Mouse (Mus musculus) adrenal gland, postnatal 10 days (tissue): ENCODE results near the gene Fgfr2. TPM values are rescaled to one million over a fixed set of nuclear protein-coding genes. Genes with fewer than 3 reads are reported as not detected.
A peak's percentile ranks its signal among the peaks of the same experiment; 100 is the strongest.

Source experiments
- DNase-seq: peaks from one replicate; pipeline ENCODE4 v3.0.0; 2021; ENCODE audit warnings: mixed read lengths
- total RNA-seq, 2 experiments: library from RNA; stranded (reverse); gene quantifications; 2 replicates each; pipeline ENCODE4 v1.2.3; 2021

Gene Fgfr2
- total RNA-seq, 2 experiments from 2014 or later = 128 to 169 TPM

GRCm38 (mm10) chr7:132931560-132932351 lies 191.4 kb downstream of the Fgfr2 start:
- peak; percentile 70 for DNase-seq

GRCm38 (mm10) chr7:132930850-132931559 lies 192.1 kb downstream of the Fgfr2 start, which contains the start of gene Zranb1:
Gene Zranb1, plus strand, starts transcription at chr7:132931142.
- peak; percentile 99 for DNase-seq

- no peak for DNase-seq
Measured at GRCm38 (mm10) chr7:132930055-132930454, 193.1 kb downstream of the Fgfr2 start.

- DNase-seq = peak; percentile 59
Measured at GRCm38 (mm10) chr7:132927201-132927600, 195.9 kb downstream of the Fgfr2 start.

GRCm38 (mm10) chr7:132925227-132925626 lies 197.9 kb downstream of the Fgfr2 start:
- DNase-seq = no peak

GRCm38 (mm10) chr7:132921971-132922370 lies 201.2 kb downstream of the Fgfr2 start:
- no peak for DNase-seq

GRCm38 (mm10) chr7:132903796-132904195 lies 219.4 kb downstream of the Fgfr2 start:
- no peak for DNase-seq

GRCm38 (mm10) chr7:132900826-132901531 lies 222.2 kb downstream of the Fgfr2 start:
- peak; percentile 27 for DNase-seq

GRCm38 (mm10) chr7:132898234-132898633 lies 224.9 kb downstream of the Fgfr2 start:
- peak; percentile 21 for DNase-seq

GRCm38 (mm10) chr7:132897258-132897657 lies 225.9 kb downstream of the Fgfr2 start:
- DNase-seq = no peak

- DNase-seq = peak; percentile 75
Measured at GRCm38 (mm10) chr7:132896206-132896815, 226.8 kb downstream of the Fgfr2 start.

- peak; percentile 76 for DNase-seq
Measured at GRCm38 (mm10) chr7:132894841-132895555, 228.2 kb downstream of the Fgfr2 start.

- no peak for DNase-seq
Measured at GRCm38 (mm10) chr7:132893336-132893735, 229.8 kb downstream of the Fgfr2 start.

GRCm38 (mm10) chr7:132892806-132893205 lies 230.3 kb downstream of the Fgfr2 start:
- no peak for DNase-seq

GRCm38 (mm10) chr7:132892311-132892661 lies 230.9 kb downstream of the Fgfr2 start:
- no peak for DNase-seq

- no peak for DNase-seq
Measured at GRCm38 (mm10) chr7:132891561-132892310, 231.4 kb downstream of the Fgfr2 start.

- DNase-seq = no peak
Measured at GRCm38 (mm10) chr7:132890201-132890600, 232.9 kb downstream of the Fgfr2 start.

- DNase-seq = no peak
Measured at GRCm38 (mm10) chr7:132889691-132890090, 233.5 kb downstream of the Fgfr2 start.

- no peak for DNase-seq
Measured at GRCm38 (mm10) chr7:132888518-132889249, 234.5 kb downstream of the Fgfr2 start.

- DNase-seq = no peak
Measured at GRCm38 (mm10) chr7:132888052-132888451, 235.1 kb downstream of the Fgfr2 start.
